Mouse (Mus musculus) heart, adult 2 months (tissue): ENCODE measurements around the gene Txk.

Experiments used
- CTCF ChIP-seq: fragments of 200-600 bp; IDR thresholded peaks from 2 replicates; pipeline ENCODE4 v1.8.1; 2022; ENCODE audit warnings: antibody characterized with exemption, mild to moderate bottlenecking, moderate library complexity
- EP300 ChIP-seq: fragments of 200-500 bp; IDR thresholded peaks from 2 replicates; pipeline ENCODE4 v1.6.1; 2011; ENCODE audit warnings: low read depth, low read length, control low read depth; ENCODE audit not compliant: insufficient read depth

- TF ChIP-seq CTCF, result no peak
- no peak for TF ChIP-seq EP300
These were observed 3.8 kb downstream of the Txk start for GRCm38 (mm10) chr5:72748659-72749265.
